Mouse (Mus musculus): ENCODE results near the gene Cabcoco1.

DNA sequence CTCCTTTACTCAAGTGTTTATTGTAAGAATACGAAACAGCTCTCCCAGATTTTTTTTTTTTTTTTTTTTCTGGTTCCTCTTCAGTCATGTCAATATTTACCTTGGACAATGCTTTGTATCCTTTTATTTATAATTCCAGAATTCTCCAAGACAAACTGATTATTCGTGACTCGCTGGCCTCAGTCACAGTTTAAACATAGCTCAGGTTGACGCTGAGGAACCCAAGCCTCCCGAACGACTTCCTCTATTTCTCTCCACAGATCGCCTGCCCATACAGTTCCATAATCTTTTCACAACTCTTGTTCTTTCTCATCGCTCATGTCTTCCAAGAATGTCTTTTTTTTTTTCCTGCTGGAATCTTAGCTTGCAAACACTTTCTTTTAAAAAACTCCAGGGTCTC is 144.9 kb downstream of the Cabcoco1 start:
- TF ChIP-seq CTCF (IDR thresholded peaks at IDR 0.05; ENCODE audit: borderline replicate concordance, extremely low read depth, insufficient read depth, insufficient read length) (no peak), POLR2A (IDR thresholded peaks at IDR 0.05; ENCODE audit: borderline replicate concordance, extremely low read depth, insufficient read depth, insufficient read length, poor library complexity, severe bottlenecking) (no peak)

All from brain, embryonic 14.5 days (tissue).